Mouse (Mus musculus) cerebellum, postnatal 14 days (tissue): ENCODE measurements around the gene Fam71b.

Source experiments
- DNase-seq, 2 experiments: peaks; one replicate each; pipeline ENCODE4 v3.0.0; 2021; ENCODE audit warnings: mixed read lengths in 2 of 2

The Fam71b gene

DNA sequence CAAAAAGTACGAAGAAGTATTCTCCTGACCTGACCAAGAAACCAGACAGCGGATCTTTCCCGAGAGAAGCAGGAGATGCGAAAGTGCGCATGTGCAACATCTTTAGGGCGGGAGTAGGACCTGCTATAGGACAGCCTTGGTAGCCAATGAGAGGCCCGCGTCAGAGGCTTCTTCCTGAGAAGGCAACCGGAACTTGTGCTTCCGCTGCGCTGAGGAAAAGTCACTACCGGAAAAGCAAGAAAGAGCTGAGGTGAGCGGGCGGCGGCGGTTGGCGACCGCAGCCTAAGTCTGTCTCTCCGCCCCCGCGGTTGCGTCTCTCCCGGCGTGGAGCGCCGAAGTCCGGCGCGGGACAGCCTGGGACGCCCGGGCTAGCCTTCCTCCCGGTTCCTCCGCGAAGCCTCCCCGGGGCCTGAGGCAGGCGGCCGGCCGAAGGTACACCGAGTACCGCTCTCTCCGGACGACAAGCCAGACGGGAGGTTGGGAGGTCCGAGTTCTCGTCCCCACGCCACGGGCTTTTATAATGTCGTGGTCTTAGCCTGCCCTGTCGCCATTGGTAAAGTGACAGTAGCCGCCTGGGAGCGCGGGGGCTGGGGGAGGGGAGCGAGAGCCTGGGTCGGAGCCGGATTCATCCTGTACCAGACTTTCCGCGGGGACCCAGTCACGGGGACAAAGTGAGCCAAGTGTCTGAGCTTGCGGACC, 40.5 kb downstream of the Fam71b start, which contains the start of gene Med7:
Med7 (plus strand) TSS at position 166 of the 699 bp plus-strand sequence.
- peak; percentile 93 to 95 for DNase-seq

DNA sequence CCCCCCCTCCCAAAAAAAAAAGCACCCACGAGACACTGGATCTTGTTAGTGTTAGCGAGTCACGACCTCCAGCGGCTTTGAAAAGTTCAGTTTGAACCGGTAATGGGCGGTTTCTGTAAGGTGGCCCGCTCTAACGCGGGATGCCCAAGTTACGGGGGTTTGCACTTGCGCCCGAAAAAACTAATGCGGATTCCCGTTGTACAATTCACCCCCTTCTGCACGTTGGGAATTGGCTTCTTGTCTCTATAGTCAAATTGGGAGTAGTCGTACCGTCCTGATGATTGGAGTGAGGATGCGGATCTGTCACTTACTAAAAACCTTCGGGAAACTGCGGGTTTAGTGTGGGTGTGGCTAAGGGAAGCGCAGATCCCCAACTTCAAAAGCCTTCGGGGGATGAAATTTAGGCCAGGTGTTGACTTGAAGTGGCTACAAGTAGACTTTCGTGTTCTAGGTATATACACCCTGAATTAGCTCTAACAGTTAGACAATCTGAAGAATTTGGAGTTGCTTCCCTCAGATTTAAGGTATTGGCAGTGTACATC, 41.2 kb downstream of the Fam71b start:
- DNase-seq = no peak

DNA sequence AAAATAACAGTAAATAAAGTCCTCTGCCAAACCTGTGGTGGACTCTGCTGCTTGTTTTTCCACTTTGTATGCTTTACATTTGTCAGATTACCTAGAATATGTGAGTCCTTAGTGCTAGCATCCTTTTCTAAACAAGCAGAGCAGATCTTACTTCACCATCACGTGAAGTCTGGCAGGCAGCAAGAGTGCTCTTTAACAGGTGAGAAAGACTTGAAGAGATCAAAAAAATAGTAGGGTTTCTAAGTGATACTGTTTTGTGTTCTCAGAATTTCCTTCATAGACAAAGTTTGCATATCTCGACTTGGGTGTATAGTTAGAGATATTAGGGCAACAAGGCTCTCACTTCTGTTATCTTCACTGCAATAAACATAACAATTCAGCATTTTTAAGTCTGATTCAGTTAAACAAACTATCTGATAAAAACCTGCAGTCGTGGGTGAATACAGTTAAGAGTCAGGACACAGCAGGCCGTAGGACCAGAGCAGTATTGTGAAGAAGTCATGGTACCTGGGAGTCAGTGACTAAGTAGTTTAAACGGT, 42.7 kb downstream of the Fam71b start:
- DNase-seq = no peak

DNA sequence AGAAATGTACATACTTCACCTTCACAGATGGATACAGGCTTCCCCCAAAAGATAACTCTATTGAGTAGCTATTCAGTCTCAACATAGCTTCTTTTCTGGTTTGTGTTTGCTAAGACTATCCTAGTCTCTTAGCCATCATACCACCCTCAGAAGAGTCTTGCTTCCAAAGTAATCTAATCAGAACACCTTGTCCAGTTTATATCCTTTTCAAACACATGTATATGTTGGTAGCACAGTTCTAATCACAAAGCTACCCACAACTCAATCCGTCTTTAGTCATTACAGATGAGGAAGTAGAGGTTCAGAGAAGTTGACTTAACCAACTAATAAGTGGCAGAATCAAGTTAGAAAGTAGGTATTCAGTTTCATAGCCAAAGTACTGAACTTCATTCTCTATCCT, 45.4 kb downstream of the Fam71b start:
- DNase-seq = no peak

DNA sequence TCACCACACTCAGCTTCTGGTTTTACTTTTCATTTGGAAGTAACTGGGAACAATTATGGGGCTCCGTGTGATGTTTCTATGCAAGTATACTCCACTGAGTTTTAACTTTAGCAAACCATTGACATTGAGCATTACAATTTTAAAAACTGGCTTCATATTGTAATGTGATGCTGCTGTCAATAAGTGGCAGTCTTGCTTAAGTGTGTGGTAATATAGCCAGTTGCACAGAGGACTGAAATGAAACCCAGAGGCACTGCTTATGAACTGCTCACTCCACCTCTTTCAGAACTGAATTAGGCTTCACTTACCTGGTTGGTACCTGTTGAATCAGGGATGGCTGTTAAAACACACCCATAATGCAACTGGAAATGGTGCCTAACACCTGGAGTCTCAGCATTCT, 46.8 kb downstream of the Fam71b start:
- DNase-seq = no peak

DNA sequence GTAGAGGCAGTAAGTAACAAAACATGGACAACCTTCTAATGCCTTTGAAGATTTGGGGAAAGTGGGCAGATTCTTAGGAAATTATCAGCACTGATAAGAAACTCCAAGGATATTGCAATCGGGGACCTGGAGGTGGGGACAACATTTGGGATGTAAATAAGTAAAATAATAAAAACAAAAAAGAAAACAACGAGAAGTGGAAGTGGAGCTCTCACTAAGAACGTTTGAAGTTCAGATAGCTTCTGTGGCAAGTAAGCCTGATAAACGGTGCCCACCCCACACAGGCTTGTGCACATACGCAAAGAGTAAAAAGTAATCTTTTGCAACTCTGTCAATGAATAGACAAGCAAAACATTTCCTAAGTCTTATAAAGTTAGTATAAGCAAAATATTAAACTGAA, 47.6 kb downstream of the Fam71b start:
- no peak for DNase-seq

DNA sequence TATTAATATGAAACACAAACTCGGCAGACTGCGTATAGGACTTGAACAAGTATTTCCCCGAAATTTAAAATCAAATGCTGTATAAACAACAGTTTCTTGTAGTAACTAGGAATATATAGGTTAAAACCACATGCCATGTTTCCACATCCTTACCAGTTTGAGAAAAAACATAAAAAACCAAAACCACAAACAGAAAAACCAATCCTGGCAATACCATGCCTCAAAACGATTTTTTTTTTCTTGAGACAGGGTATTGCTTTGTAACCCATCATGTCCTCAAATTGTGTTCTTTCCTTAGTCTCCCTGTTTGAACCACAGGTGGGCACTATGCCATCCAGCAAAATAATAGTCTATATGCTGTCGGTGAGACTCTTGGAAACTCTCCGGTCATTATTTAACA, 49.8 kb downstream of the Fam71b start:
- DNase-seq = no peak

DNA sequence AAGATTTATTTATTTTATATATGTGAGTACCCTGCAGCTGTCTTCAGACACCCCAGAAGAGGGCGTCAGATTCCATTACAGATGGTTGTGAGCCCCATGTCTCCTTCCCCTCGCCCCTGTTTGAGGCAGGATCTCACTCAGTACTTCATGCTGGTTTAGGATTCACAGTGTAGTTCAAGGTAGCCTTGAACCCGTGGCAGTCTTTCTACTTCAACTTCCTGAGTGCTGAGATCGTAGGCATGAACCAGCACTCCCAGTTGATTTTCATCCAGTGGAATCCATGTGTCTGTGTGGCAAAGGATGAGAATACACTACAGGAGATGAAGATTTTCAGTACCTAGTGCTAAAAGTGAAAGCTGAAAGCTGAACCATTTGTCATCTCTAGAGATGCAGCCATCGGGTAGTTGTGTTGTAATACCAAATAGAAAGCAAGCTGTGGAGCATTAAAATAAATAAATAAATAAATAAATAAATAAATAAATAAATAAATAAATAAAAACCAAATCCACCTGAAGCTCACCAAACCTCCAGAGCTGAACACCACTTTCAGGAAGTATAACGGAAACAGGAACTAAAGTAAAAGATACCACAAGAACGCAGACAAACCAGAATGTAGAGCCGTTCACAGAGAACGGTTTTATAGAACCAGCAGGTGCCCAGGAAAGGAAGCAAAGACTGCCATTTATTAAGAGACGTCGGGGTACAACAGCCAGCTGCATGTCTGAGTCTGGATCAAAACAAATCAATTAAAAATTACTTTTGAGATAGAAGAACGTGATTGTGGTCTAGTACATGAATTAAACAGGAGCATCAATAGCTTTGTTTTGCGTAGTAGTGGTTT, 51.5 kb downstream of the Fam71b start:
- no peak for DNase-seq

DNA sequence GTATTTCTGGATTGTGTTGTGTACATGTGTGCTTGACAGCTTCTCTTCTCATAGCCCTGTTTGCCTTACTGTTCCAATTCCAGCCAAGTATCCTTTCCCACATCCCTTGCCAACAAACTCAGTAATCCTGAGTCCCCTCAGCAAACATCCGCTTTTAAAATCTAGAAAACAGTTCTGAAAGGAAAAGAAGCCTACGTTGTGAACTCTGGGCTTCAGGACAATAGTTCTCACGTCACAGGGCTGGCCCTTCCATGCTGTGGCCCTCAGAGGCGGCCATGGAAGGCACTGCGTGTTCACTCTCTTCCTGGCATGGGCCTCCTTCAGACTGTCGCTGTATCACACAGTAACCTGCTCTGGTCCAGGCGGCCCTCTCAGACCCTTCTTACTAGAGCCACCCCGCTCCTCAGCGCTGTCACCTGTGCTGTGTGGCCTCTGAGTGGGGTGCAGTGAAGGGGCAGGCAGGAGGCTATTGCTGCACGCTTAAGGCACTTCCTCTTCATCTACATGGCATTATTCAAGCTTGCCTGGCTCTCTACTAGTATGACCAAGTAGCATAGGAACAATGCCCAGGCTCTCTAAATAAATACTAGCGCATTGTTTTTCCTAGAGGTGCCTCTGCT, 53.2 kb downstream of the Fam71b start:
- DNase-seq = no peak

DNA sequence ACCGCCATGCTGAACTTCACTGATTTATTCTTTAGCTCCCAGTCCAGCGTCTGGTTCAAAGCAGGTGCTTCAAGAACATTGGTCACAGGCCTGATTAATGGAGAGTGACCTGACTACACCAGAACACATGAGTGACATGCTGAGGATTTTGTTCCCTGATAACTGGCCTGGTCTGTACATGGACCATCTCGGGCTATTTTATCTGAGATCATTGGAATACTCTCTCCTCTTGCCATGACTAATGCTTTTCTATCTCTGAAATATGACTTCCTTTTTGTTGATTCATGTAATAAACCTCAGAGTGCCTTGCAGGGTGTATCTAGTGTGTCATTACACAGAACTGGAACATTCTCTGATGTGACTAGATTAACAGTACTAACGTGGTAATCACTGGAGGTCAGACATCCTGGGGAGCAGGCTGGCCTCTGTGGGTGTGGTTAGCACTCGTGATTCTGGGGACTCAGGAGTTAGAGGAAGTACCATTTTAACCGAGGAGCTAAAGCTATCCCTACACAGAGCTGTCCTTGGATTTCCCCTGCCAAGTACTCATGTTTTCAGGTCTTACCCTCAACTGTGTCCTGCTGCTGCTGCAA, 58.2 kb downstream of the Fam71b start, which contains the start of gene Havcr2:
Havcr2 (plus strand) TSS at position 483 of the 593 bp plus-strand sequence.
- no peak for DNase-seq
